Comparison of ENCODE assay signal across 11 mouse cellular contexts in genomic region chr6:135048956-135049355, GRCm38 (mm10). TPM values are rescaled to one million over a fixed set of nuclear protein-coding genes. Genes with fewer than 3 reads are reported as not detected.
DNase-seq lines count a peak whose midpoint lies in the region; ATAC-seq lines count a peak whose summit lies in the region.
"Had no signal": no experiment of that assay in that cellular context is flagged by ENCODE, and none has a peak within 500 bp of the region (broad histone marks: within the 10 kb centered on the region; RNA-seq: fewer than 3 reads in every experiment).

No protein-coding gene starts in this region.

- H3K36me3 ChIP-seq in heart, embryonic 11.5 days (ENCODE audit: control insufficient read depth, insufficient read depth, low read length), result no peaks in the 10 kb centered on the region
- no peaks in the 10 kb centered on the region for H3K36me3 ChIP-seq in kidney, embryonic 16.5 days (ENCODE audit: insufficient read depth, low read length)
- no peaks in the 10 kb centered on the region for H3K36me3 ChIP-seq in lung, embryonic 16.5 days (ENCODE audit: control insufficient read depth, insufficient read depth, low read length)
- H3K36me3 ChIP-seq: embryonic facial prominence, embryonic 12.5 days; hindbrain, embryonic 10.5 days; limb, embryonic 13.5 days had no signal

- 0 out of 2 replicates have a peak, but pooled peaks cover 3% of the 10 kb centered on the region for H3K27me3 ChIP-seq in heart, embryonic 11.5 days (ENCODE audit: control insufficient read depth, insufficient read depth, low read length)
- H3K27me3 ChIP-seq in kidney, embryonic 16.5 days (ENCODE audit: insufficient read depth, low read length), result no peaks in the 10 kb centered on the region
- no peaks in the 10 kb centered on the region for H3K27me3 ChIP-seq in lung, embryonic 16.5 days (ENCODE audit: control insufficient read depth, insufficient read depth, low read depth, low read length)

- H3K9me3 ChIP-seq in heart, embryonic 11.5 days (replicated peaks; ENCODE audit: control insufficient read depth, low read length), result no peaks in the 10 kb centered on the region
- H3K9me3 ChIP-seq in kidney, embryonic 16.5 days (ENCODE audit: low read length), result no peaks in the 10 kb centered on the region
- H3K9me3 ChIP-seq in lung, embryonic 16.5 days (ENCODE audit: control insufficient read depth, low read length), result no peaks in the 10 kb centered on the region
- H3K9me3 ChIP-seq: embryonic facial prominence, embryonic 12.5 days; hindbrain, embryonic 10.5 days; limb, embryonic 13.5 days had no signal

- no peak overlapping the region for H3K4me2 ChIP-seq in heart, embryonic 11.5 days
- no peak overlapping the region for H3K4me2 ChIP-seq in kidney, embryonic 16.5 days (replicated peaks; ENCODE audit: low read depth, low read length)
- no peak overlapping the region for H3K4me2 ChIP-seq in lung, embryonic 16.5 days (ENCODE audit: low read depth, low read length)
- H3K4me2 ChIP-seq: embryonic facial prominence, embryonic 12.5 days; limb, embryonic 13.5 days had no signal

- ATAC-seq in heart, embryonic 11.5 days (replicated peaks; ENCODE audit: insufficient number of reproducible peaks, low FRiP score, low TSS enrichment), result no peak
- ATAC-seq in kidney, embryonic 16.5 days (ENCODE audit: low FRiP score, low TSS enrichment), result peak; percentile 55; the same call in 1 of the 2 replicates
- peak; percentile 71; the same call in 1 of the 2 replicates for ATAC-seq in lung, embryonic 16.5 days (ENCODE audit: low read depth)

- H3K27ac ChIP-seq in heart, embryonic 11.5 days (ENCODE audit: low read depth, low read length), result no peak overlapping the region
- H3K27ac ChIP-seq in kidney, embryonic 16.5 days (ENCODE audit: low read length), result no peak overlapping the region
- peak overlapping the region; percentile 25; the same call in 1 of the 2 replicates for H3K27ac ChIP-seq in lung, embryonic 16.5 days (ENCODE audit: low read length)
- H3K27ac ChIP-seq: embryonic facial prominence, embryonic 12.5 days; hindbrain, embryonic 10.5 days; limb, embryonic 13.5 days had no signal

- peak; percentile 45 to 63 for DNase-seq in heart, adult 18-20 months
- peak; percentile 57 for DNase-seq in cerebellum, adult 9-10 months
- DNase-seq in thymus, adult 18-20 months, result no peak
- DNase-seq in right cerebral cortex, postnatal 4 days, result no peak
- DNase-seq in spleen, postnatal 14 days (ENCODE audit: low spot score in 2 of 2), result no peak

- no peaks in the 10 kb centered on the region for H3K4me1 ChIP-seq in heart, embryonic 11.5 days (ENCODE audit: control insufficient read depth, insufficient read depth, low read length)
- peaks cover 9% of the 10 kb centered on the region for H3K4me1 ChIP-seq in kidney, embryonic 16.5 days (ENCODE audit: insufficient read depth, low read length)
- peaks cover 5% of the 10 kb centered on the region; the same call in 1 of the 2 replicates for H3K4me1 ChIP-seq in lung, embryonic 16.5 days (replicated peaks; ENCODE audit: control insufficient read depth, insufficient read depth, low read length)

- no peak overlapping the region for H3K9ac ChIP-seq in heart, embryonic 11.5 days (ENCODE audit: low read depth, low read length)
- no peak overlapping the region for H3K9ac ChIP-seq in kidney, embryonic 16.5 days (replicated peaks; ENCODE audit: low read length)
- no peak overlapping the region for H3K9ac ChIP-seq in lung, embryonic 16.5 days (ENCODE audit: low read length)
- H3K9ac ChIP-seq: embryonic facial prominence, embryonic 12.5 days; limb, embryonic 13.5 days had no signal

- 76% methylated on average over 16 of the region's 16 CpGs for WGBS in heart, embryonic 11.5 days (ENCODE audit: insufficient replicate concordance)
- WGBS in kidney, embryonic 16.5 days, result 40% methylated on average over 16 of the region's 16 CpGs
- WGBS in lung, embryonic 16.5 days, result 60% methylated on average over 16 of the region's 16 CpGs

- no peak overlapping the region for H3K4me3 ChIP-seq in heart, embryonic 11.5 days (ENCODE audit: low read depth, low read length)
- no peak overlapping the region for H3K4me3 ChIP-seq in kidney, embryonic 16.5 days (ENCODE audit: low read length)
- no peak overlapping the region for H3K4me3 ChIP-seq in lung, embryonic 16.5 days (ENCODE audit: low read length)
- H3K4me3 ChIP-seq: embryonic facial prominence, embryonic 12.5 days; hindbrain, embryonic 10.5 days; limb, embryonic 13.5 days had no signal

RNA-seq across cellular contexts. Expression of gene Gprc5a, which starts 16.5 kb away (rescaled TPM):
- total RNA-seq in heart, adult 18-20 months (2021), result 1 to 10 TPM; 2.6 to 3.8 TPM
- 3.4 and 4.3 TPM in 2 replicates for polyA plus RNA-seq in heart, embryonic 11.5 days (2014; fragmentation: Nextera tagmentation; extraction: Ambion mirVana)
- 14.3 and 16.7 TPM in 2 replicates for polyA plus RNA-seq in kidney, embryonic 16.5 days (2015; fragmentation: Nextera tagmentation; extraction: Ambion mirVana)
- polyA plus RNA-seq in lung, embryonic 16.5 days (2015; fragmentation: Nextera tagmentation; extraction: Ambion mirVana), result 133 and 162 TPM in 2 replicates

RNA-seq across cellular contexts. Expression of gene Ddx47, which starts 37.5 kb away (rescaled TPM):
- total RNA-seq in heart, adult 18-20 months (2021), result 10 to 100 TPM; 38.9 to 39.8 TPM
- polyA plus RNA-seq in heart, embryonic 11.5 days (2014; fragmentation: Nextera tagmentation; extraction: Ambion mirVana), result 74.6 and 78.3 TPM in 2 replicates
- 126 TPM in 2 replicates for polyA plus RNA-seq in kidney, embryonic 16.5 days (2015; fragmentation: Nextera tagmentation; extraction: Ambion mirVana)
- polyA plus RNA-seq in lung, embryonic 16.5 days (2015; fragmentation: Nextera tagmentation; extraction: Ambion mirVana), result 123 and 131 TPM in 2 replicates

Comparison
In these comparisons a context has a peak if more than half of its experiments do, and no peak if none do; other contexts are left out.
1. DNase-seq: peak in heart, adult 18-20 months (2 of 2) and cerebellum, adult 9-10 months (single experiment); none in thymus, adult 18-20 months (0 of 2), right cerebral cortex, postnatal 4 days (single experiment) and spleen, postnatal 14 days (0 of 2).